Mouse (Mus musculus) erythroblast, embryonic 14.5 days (primary cell): ENCODE data around the gene Plekhg3.

Source experiments
- GATA1 ChIP-seq: IDR thresholded peaks from 2 replicates; pipeline ENCODE4 v1.6.1; 2012; ENCODE audit warnings: low read length, inconsistent platforms, mixed read lengths
- TAL1 ChIP-seq: IDR thresholded peaks from 3 replicates; pipeline ENCODE4 v1.6.1; 2012; ENCODE audit warnings: low read length, inconsistent platforms, mixed read lengths

DNA sequence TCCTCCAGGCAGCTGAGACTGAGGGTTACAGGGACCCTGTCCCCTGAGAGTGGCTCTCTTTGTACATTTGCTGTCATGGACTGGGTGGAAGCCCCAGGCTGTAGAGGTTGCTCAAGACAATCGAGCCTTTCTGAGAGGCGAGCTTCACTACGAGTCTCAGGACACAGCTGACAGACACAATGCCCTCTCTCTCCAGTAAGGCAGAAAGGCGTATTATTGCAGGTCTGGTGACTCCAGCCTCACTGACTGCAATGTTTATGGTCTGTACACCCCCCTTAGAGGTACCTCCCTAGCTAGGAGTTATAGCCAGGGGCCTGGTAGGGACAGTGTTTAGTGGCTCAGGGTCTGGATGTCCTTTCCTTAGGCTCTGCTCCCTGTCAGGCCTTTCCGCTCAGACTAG lies 22.9 kb upstream of the Plekhg3 start:
- TF ChIP-seq TAL1, result no peak
- TF ChIP-seq GATA1, result no peak
